Mouse (Mus musculus) Patski (cell line): ENCODE measurements around the gene Hao2. TPM values are rescaled to one million over a fixed set of nuclear protein-coding genes. Genes with fewer than 3 reads are reported as not detected.

Source experiments
- ATAC-seq: fragments of 100-300 bp; one replicate; pipeline ENCODE4 v1.8.0; 2021
- CTCF ChIA-PET: fragments of 350-600 bp; sonication (Branson Sonifier 250); formaldehyde crosslinking; loops from one replicate; lab custom pipeline; 2022; ENCODE audit warnings: inconsistent platforms; lab: Charles Lee
- POLR2A ChIA-PET: fragments of 350-600 bp; sonication (Branson Sonifier 250); formaldehyde crosslinking; loops from one replicate; lab custom pipeline; 2022; ENCODE audit warnings: antibody characterized with exemption, inconsistent platforms; lab: Charles Lee
- DNase-seq: peaks from one replicate; pipeline ENCODE4 v3.0.0-alpha.2; 2011; ENCODE audit warnings: low read depth, low spot score
- H3K27me3 ChIP-seq: fragments of 371-371 bp; one replicate; pipeline ENCODE4 v1.5.1; 2021
- CTCF ChIP-seq: fragments of 100-300 bp; IDR thresholded peaks from one replicate; pipeline ENCODE4 v1.5.1; 2021
- in situ Hi-C: fragments of 300-500 bp; cut with MboI; formaldehyde crosslinking; loops from 3 replicates; pipeline ENCODE4 v1.11.1; 2018; ENCODE audit warnings: low pct_unique_long_range_greater_than_20kb, mixed read lengths
- polyA plus RNA-seq: library from polyadenylated mRNA; unstranded; gene quantifications from one replicate; pipeline ENCODE4 v1.2.3, GENCODE M21; 2021

Hao2 gene
- polyA plus RNA-seq, 1 experiment from 2014 or later, result not detected

DNA sequence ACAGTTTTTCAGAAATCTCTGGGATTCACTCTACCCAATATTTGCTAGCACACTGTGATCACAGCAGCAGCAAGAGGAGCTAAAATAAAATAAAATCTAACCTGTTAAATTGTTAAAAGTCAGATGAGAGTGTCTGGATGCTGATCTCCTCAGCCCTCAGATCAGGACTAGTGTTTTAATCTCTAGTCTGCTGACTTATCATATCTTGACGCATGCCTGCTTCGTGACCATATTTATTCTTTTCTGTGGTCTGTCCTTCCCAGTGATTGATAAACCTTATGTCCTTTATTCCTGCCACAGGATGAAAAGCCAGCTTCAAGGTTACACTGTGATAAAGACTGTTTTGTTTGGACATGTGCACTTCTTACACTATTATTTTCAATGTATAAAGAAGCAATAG lies 35.0 kb downstream of the Hao2 start:
- DNase-seq (no peak), ATAC-seq (no peak)
- in situ Hi-C loops, result no loop called here
- POLR2A ChIA-PET, result no interaction called here
- TF ChIP-seq CTCF, result no peak
- CTCF ChIA-PET, result no interaction called here
- H3K27me3 ChIP-seq, result no peaks in the 10 kb centered on the region

DNA sequence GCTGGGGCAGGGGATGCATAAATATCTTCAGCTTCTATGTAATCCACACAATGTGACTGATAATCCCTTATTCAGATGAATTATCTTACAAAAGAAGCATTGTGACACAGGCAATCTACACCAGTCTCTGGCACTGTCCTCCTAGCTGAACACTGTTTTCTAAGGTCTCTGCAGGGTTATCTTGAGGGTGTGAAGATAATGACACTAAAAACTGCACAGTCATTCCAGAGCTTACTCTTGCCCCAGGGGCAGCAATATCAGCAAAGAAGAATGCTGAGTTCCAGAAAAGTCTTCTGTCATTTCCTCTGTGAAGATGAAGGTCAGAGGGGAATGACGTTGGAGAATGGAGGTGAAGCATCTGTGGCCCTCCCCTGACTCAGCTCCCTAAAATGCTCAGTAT lies 36.1 kb downstream of the Hao2 start:
- in situ Hi-C loops, result no loop called here
- ChIA-PET CTCF (no interaction called here), POLR2A (no interaction called here)
- DNase-seq, result no peak
- H3K27me3 ChIP-seq, result no peaks in the 10 kb centered on the region
- TF ChIP-seq CTCF, result no peak
- no peak for ATAC-seq

DNA sequence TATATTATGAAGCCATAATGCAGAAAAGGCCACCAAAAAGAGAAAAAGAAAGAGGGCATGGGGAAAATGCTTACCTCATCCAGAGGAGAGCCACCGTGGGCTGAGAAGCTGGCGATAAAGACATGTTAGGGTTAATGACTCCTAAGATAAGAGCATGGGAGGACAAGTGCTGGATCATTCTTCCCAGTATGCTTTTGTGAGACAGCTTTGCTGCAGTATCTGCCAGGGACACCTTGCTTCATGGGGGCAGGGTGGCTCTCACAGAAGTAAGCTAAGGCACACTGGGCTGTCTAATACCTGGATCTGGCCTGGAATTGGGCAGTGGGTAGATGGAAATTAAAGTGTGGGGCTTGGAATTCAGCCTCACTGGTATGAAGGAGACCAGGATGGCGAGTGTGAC lies 37.9 kb downstream of the Hao2 start:
- no peaks in the 10 kb centered on the region for H3K27me3 ChIP-seq
- ChIA-PET CTCF (no interaction called here), POLR2A (no interaction called here)
- no peak for DNase-seq
- no peak for TF ChIP-seq CTCF
- ATAC-seq, result no peak
- in situ Hi-C loops, result no loop called here

DNA sequence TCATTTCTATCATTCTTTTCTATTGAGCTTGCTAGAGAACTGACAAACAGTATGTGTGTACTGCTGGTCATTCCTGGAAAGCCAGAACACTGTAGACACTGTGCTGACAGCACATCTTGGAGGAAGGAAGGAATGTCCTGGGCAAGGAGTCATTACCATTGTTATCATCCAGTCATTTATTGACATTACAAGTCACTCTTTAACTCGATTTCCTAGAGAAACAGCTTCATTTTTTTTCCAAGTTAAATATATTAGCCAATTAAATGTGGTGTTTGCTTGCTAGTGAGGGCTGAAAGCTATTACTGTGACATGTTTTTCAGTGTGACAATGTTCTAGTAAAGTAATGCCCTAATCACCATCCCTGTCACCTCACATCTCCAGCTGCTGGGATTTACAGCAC lies 39.4 kb downstream of the Hao2 start:
- DNase-seq (no peak), ATAC-seq (no peak)
- H3K27me3 ChIP-seq, result peaks cover 3% of the 10 kb centered on the region
- ChIA-PET CTCF (no interaction called here), POLR2A (no interaction called here)
- TF ChIP-seq CTCF, result no peak
- in situ Hi-C loops, result no loop called here

DNA sequence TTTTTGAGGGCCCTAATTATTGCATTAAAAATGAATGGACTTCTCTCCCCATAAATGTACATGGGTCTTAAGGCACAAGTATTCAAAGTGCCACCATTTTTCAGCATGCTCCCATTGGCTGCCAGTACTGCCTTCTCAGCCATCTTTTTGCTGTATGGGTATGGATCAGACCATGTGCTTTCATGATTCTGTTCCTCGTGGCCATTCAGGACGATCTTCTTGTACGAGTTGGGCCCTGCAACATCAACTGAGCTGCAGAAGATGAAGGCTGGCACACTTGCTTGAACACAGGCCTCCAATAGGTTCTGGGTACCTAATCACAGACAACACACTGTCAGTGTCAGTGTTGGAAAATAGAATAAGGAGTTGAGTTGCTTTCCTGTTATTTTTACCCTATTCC lies 40.0 kb downstream of the Hao2 start:
- ChIA-PET POLR2A (no interaction called here), CTCF (no interaction called here)
- no peak for TF ChIP-seq CTCF
- no peak for ATAC-seq
- no peak for DNase-seq
- in situ Hi-C loops, result no loop called here
- H3K27me3 ChIP-seq, result peaks cover 3% of the 10 kb centered on the region

DNA sequence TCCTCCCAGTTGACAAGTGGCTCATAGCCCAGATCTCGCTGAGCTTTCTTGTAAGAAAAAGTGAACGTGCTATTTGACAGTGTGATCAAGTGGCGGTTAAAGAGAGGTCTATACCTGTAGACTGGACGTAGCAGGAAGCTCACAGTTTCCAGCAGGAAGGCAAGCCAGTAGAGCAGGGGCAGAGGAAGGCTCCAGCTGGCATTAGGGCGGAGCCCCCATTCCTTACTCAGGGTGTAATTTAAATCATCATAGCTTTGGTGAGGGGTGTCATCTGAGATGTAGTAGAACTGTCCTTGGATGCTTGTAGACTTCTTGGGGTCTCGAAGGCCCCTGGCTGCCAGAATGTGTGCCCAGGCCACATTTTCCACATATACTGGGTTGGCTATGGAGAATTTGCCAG lies 40.4 kb downstream of the Hao2 start:
- in situ Hi-C loops, result no loop called here
- no peak for TF ChIP-seq CTCF
- no peak for DNase-seq
- ChIA-PET POLR2A (no interaction called here), CTCF (no interaction called here)
- peaks cover 3% of the 10 kb centered on the region for H3K27me3 ChIP-seq
- no peak for ATAC-seq

DNA sequence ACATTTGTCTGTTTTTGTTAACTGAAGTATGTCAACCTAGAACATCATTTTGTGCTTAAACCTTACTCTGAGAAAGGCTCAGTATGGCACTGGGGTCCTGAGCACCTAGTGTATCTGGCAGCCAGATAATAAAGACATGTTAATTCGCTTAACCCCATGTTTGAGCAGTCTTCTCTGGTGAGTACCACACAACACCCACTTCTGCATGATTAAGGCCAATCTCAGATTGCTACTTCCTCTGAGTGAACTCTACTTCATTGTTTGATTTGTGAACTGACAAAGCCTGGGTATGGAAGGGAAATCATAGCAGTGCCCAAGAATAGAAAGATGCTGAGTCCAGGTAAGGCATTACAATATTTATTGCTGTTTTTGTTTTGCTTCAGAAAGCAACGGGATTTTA lies 41.2 kb downstream of the Hao2 start:
- no peak for DNase-seq
- CTCF ChIA-PET, result no interaction called here
- POLR2A ChIA-PET, result no interaction called here
- in situ Hi-C loops, result no loop called here
- no peak for TF ChIP-seq CTCF
- peaks cover 3% of the 10 kb centered on the region for H3K27me3 ChIP-seq
- ATAC-seq, result no peak

DNA sequence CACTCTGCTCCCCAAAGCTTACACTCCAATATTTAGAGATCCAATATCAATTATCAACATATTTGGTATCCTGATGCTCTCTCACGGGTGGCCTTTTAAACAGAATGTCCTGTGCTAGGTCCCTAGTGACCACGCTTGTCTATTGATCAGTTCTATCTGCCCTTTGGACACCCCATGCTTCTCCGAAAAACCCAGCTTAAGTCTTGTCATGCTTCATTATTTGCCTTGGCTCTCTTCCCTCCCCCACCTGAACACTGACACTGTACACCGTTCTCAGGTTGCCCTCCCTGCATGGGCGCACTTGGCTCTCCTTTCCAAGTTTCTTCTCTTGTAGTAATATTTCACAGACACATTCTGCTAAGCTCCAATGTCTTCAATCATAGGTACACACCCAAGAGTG lies 42.8 kb downstream of the Hao2 start:
- ChIA-PET CTCF (no interaction called here), POLR2A (no interaction called here)
- in situ Hi-C loops, result no loop called here
- peaks cover 3% of the 10 kb centered on the region for H3K27me3 ChIP-seq
- TF ChIP-seq CTCF, result no peak
- no peak for ATAC-seq
- no peak for DNase-seq

DNA sequence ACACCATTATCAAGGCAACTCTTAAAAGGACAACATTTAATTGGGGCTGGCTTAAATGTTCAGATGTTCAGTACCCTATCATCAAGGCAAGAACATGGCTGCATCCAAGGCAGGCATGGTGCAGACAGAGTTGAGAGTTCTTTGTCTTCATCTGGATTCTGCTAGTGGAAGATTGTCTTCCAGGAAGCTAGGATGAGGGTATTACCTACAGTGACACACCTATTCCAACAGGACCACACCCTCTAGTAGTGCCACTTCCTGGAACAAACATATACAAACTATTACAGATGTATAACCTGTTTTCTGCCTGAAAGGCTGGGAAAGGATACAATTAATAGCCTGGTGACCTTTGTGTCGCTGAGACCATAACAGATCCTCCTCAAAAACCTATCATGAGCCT lies 44.1 kb downstream of the Hao2 start:
- ATAC-seq (no peak), DNase-seq (no peak)
- H3K27me3 ChIP-seq, result peaks cover 3% of the 10 kb centered on the region
- ChIA-PET POLR2A (no interaction called here), CTCF (no interaction called here)
- no peak for TF ChIP-seq CTCF
- in situ Hi-C loops, result no loop called here

Other genes starting within 250 kb of the Hao2 start
- gene Hsd3b2, start 168.7 kb downstream of the Hao2 start, polyA plus RNA-seq, result 0.06 TPM
- 0.10 TPM for gene Hsd3b3, start 130.1 kb downstream of the Hao2 start, polyA plus RNA-seq
- gene Hsd3b6, start 78.8 kb downstream of the Hao2 start, polyA plus RNA-seq, result 0.05 TPM
- not detected for gene Hsd3b1, start 33.4 kb downstream of the Hao2 start, polyA plus RNA-seq
- gene Wars2, start 247.8 kb upstream of the Hao2 start, polyA plus RNA-seq, result 17.9 TPM